Mouse (Mus musculus): ENCODE results near the gene Scimp. TPM values are rescaled to one million over a fixed set of nuclear protein-coding genes. Genes with fewer than 3 reads are reported as not detected.
"Not testable (repeated sequence)": the region's sequence is repeated elsewhere in the genome, so short reads cannot be mapped to it uniquely, and the experiment has no call there.

Gene Scimp
- polyA plus RNA-seq, 1 experiment: 0.10 TPM

DNA sequence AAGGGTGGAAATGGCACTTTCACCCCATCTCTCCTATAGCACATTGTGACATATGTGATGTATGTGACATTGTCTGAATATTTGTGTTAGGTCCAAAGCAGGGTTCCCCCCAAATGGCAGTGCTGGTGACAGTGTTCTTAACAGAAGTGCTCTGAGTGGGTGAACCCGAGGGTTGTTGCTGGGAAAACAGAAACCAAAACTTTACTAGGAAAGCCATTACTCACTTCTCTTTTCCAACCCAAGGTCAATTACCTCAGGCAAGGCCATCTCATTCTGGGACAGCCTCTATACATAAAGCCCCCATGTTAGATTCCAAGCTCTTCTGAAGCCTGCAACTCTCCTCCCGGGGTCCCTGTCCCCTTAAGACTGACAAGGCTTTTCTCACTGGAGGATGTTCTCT is 26.5 kb downstream of the Scimp start:
- H3ac ChIP-seq (ENCODE audit: control insufficient read depth, insufficient read length): no peak overlapping the region
- TF ChIP-seq CEBPB (IDR thresholded peaks at IDR 0.05; ENCODE audit: insufficient read depth, poor library complexity, severe bottlenecking) (no peak), MAX (IDR thresholded peaks at IDR 0.05; ENCODE audit: low read depth) (no peak), TCF3 (IDR thresholded peaks at IDR 0.05; ENCODE audit: insufficient read length, low read depth) (no peak), POLR2A (IDR thresholded peaks at IDR 0.05; ENCODE audit: insufficient read length, low read depth) (no peak), E2F4 (IDR thresholded peaks at IDR 0.05; ENCODE audit: insufficient read depth) (no peak), MYOG (IDR thresholded peaks at IDR 0.05; ENCODE audit: control insufficient read depth in 1 of 3, insufficient read depth in 1 of 3, insufficient read length in 2 of 3, low read depth in 2 of 3) (no peak), SRF (IDR thresholded peaks at IDR 0.05; ENCODE audit: control insufficient read depth, insufficient read length, low read depth) (no peak), USF1 (IDR thresholded peaks at IDR 0.05; ENCODE audit: low read depth) (no peak), REST (IDR thresholded peaks at IDR 0.05; ENCODE audit: insufficient read depth, insufficient read length) (no peak), MYOD1 (IDR thresholded peaks at IDR 0.05; ENCODE audit: control insufficient read depth in 1 of 3, insufficient read length in 2 of 3, low read depth in 2 of 3) (no peak), TCF12 (IDR thresholded peaks at IDR 0.05; ENCODE audit: insufficient read depth, poor library complexity, severe bottlenecking) (no peak), POLR2AphosphoS2 (IDR thresholded peaks at IDR 0.05; ENCODE audit: insufficient read length, low read depth) (no peak)
- H3K79me2 ChIP-seq (ENCODE audit: control insufficient read depth, insufficient read depth): no peaks in the 10 kb centered on the region
- H3K27me3 ChIP-seq (ENCODE audit: control insufficient read depth, insufficient read depth, insufficient read length): no peaks in the 10 kb centered on the region
- peak overlapping the region; percentile 31 for H3K4me2 ChIP-seq (ENCODE audit: low read depth)
- H3K4me3 ChIP-seq: no peak overlapping the region
- H3K36me3 ChIP-seq (ENCODE audit: control insufficient read depth, insufficient read depth): no peaks in the 10 kb centered on the region

DNA sequence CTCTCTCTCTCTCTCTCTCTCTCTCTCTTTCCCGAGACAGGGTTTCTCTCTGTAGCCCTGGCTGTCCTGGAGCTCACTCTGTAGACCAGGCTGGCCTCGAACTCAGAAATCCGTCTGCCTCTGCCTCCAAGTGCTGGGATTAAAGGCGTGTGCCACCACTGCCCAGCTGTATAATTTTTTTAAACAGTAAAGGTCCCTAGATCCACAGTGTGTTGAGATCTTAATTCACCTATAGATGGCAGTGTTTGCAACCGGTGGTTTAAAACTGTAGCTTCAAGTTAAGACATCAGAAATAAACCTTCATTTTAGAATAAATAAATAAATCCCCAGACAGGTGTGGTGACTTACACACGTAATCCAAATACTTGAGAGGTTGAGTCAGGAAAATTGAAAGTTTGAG is 34.3 kb downstream of the Scimp start:
- not testable (repeated sequence) for H3K4me2 ChIP-seq (ENCODE audit: low read depth); H3K36me3 ChIP-seq (ENCODE audit: control insufficient read depth, insufficient read depth); H3K4me3 ChIP-seq; H3K79me2 ChIP-seq (ENCODE audit: control insufficient read depth, insufficient read depth); H3ac ChIP-seq (ENCODE audit: control insufficient read depth, insufficient read length); H3K27me3 ChIP-seq (ENCODE audit: control insufficient read depth, insufficient read depth, insufficient read length)

DNA sequence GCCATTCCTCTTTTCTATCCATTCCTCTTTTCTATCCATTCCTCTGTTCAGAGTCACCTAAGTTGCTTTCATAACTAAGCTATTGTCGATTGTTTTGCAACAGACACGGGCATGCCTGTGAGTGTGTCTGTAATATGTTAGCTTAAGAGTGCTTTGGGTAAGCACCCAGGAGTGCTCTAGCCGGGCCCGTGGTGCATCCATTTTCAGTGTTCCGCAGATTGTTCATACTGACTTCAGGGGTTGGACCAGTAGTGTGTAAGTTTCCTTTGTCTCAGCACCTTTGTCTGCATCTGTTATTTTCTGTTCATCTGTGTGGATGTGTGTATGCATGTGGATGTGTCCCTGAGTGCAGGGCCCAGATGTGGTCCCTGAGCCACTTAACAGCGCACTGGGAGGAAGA is 34.8 kb downstream of the Scimp start:
- TF ChIP-seq REST (IDR thresholded peaks at IDR 0.05; ENCODE audit: insufficient read depth, insufficient read length) (no peak), POLR2A (IDR thresholded peaks at IDR 0.05; ENCODE audit: insufficient read length, low read depth) (no peak), TCF3 (IDR thresholded peaks at IDR 0.05; ENCODE audit: insufficient read length, low read depth) (no peak), E2F4 (IDR thresholded peaks at IDR 0.05; ENCODE audit: insufficient read depth) (no peak), TCF12 (IDR thresholded peaks at IDR 0.05; ENCODE audit: insufficient read depth, poor library complexity, severe bottlenecking) (no peak), SRF (IDR thresholded peaks at IDR 0.05; ENCODE audit: control insufficient read depth, insufficient read length, low read depth) (no peak)
- Histone ChIP-seq H3K4me2 (ENCODE audit: low read depth) (no peak overlapping the region), H3ac (ENCODE audit: control insufficient read depth, insufficient read length) (no peak overlapping the region), H3K4me3 (no peak overlapping the region), H3K36me3 (ENCODE audit: control insufficient read depth, insufficient read depth) (no peaks in the 10 kb centered on the region), H3K79me2 (ENCODE audit: control insufficient read depth, insufficient read depth) (no peaks in the 10 kb centered on the region), H3K27me3 (ENCODE audit: control insufficient read depth, insufficient read depth, insufficient read length) (no peaks in the 10 kb centered on the region)

DNA sequence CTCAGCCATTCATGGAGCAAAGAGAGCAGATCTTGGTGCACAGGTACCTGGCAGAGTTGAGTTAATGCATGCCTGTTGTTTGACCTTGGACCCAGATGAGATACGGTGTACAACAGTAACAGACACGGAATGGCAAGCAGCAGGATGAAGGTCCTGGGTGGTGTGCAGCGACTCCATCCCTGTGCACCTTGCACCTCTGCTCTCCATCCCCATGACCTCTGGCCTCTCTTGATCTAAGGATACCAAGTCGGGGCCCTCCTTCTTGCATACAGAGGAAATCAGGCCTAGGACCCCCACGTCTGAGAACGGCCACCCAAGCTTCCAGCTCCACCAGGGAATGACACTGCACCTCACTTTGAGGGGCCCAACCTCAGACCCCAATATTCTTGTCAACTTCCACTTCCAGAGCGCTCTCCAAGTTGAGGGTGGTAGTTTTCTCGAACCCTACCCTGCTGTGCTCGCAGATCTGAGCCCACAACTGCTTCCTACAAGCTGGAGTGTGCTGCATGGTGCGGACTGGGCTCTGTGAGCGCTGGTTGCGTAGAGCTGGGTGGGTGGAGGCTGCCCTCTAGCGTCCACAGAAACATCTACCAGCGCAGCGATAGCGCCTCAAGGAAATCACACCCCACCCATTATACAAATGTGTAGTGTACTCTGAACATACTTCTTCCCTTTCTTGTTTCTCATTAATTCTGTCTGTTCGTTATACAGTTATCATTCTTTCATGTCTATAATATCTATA is 35.4 kb downstream of the Scimp start:
- no peaks in the 10 kb centered on the region for H3K27me3 ChIP-seq (ENCODE audit: control insufficient read depth, insufficient read depth, insufficient read length)
- TF ChIP-seq TCF3 (IDR thresholded peaks at IDR 0.05; ENCODE audit: insufficient read length, low read depth): no peak
- peak; percentile 21 for TF ChIP-seq POLR2AphosphoS2 (IDR thresholded peaks at IDR 0.05; ENCODE audit: insufficient read length, low read depth)
- TF ChIP-seq POLR2A (IDR thresholded peaks at IDR 0.05; ENCODE audit: insufficient read length, low read depth): no peak
- TF ChIP-seq TCF12 (IDR thresholded peaks at IDR 0.05; ENCODE audit: insufficient read depth, poor library complexity, severe bottlenecking): no peak
- H3ac ChIP-seq (ENCODE audit: control insufficient read depth, insufficient read length): no peak overlapping the region
- no peaks in the 10 kb centered on the region for H3K36me3 ChIP-seq (ENCODE audit: control insufficient read depth, insufficient read depth)
- no peak overlapping the region for H3K4me2 ChIP-seq (ENCODE audit: low read depth)
- H3K4me3 ChIP-seq: no peak overlapping the region
- H3K79me2 ChIP-seq (ENCODE audit: control insufficient read depth, insufficient read depth): no peaks in the 10 kb centered on the region

DNA sequence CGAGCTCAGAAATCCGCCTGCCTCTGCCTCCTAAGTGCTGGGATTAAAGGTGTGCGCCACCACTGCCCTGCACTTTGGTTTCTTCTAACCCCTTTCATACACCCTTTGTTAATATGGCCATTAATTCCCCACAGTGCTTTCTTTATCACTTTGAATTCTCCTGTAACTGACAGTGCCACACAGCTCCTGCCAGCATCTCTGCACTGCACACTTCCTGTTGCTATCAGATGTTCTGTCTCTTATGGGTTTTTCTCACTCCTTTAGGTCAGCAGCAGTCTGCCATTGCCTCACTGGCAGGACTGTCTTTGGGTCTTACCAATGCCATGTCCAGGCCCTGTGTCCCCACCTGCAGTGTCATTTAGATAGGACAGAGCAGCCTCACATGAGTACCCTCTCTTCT is 41.6 kb downstream of the Scimp start:
- H3K36me3 ChIP-seq (ENCODE audit: control insufficient read depth, insufficient read depth): peaks cover 8% of the 10 kb centered on the region
- H3K27me3 ChIP-seq (ENCODE audit: control insufficient read depth, insufficient read depth, insufficient read length): no peaks in the 10 kb centered on the region
- H3K4me3 ChIP-seq: no peak overlapping the region
- H3ac ChIP-seq (ENCODE audit: control insufficient read depth, insufficient read length): no peak overlapping the region
- H3K4me2 ChIP-seq (ENCODE audit: low read depth): no peak overlapping the region
- H3K79me2 ChIP-seq (ENCODE audit: control insufficient read depth, insufficient read depth): no peaks in the 10 kb centered on the region
- TF ChIP-seq MYOG (IDR thresholded peaks at IDR 0.05; ENCODE audit: control insufficient read depth in 1 of 3, insufficient read depth in 1 of 3, insufficient read length in 2 of 3, low read depth in 2 of 3) (no peak), USF1 (IDR thresholded peaks at IDR 0.05; ENCODE audit: low read depth) (no peak), POLR2AphosphoS2 (IDR thresholded peaks at IDR 0.05; ENCODE audit: insufficient read length, low read depth) (no peak)
